ENCODE assay signal across 12 mouse cellular contexts in the genomic region with DNA sequence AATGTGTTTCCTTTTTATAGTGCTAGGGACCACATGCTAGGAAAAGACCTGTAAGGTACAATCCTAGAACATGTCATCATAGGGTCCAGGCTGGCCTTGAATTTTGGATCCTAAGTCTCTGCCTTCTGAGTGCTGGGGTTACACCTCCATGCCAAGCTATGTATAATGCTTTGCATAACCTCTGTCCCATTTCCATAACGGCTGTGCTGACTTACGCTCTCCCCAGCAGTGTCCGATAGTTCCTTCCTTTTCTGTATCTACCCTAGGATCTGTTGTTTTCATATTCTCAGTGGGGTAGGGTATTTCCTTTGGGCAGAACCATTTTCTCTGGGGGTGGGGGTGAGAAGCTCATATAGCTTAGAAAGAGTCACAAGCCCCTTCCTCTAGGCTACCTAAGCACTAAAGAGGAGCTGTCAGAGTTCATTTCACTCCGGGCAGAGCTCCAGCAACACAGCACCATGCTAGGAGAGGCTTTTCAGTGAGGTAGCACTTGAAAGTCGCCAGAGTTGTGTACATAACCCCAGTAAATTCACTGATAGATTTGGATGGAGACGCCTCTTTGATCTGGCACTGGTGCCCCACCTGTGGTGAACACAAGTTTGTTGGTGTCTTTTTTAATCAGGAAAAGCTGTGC. TPM values are rescaled to one million over a fixed set of nuclear protein-coding genes. Genes with fewer than 3 reads are reported as not detected.
DNase-seq lines count a peak whose midpoint lies in the region; ATAC-seq lines count a peak whose summit lies in the region.
"Had no signal": no experiment of that assay in that cellular context is flagged by ENCODE, and none has a peak within 500 bp of the region (broad histone marks: within the 10 kb centered on the region; RNA-seq: fewer than 3 reads in every experiment).

No protein-coding gene starts in this region.

- no peak for ATAC-seq in embryonic facial prominence, embryonic 15.5 days (ENCODE audit: insufficient number of reproducible peaks, low FRiP score, low TSS enrichment, low read depth)
- ATAC-seq in neural tube, embryonic 13.5 days (ENCODE audit: low read depth), result no peak
- ATAC-seq: midbrain, embryonic 16.5 days had no signal

- WGBS in embryonic facial prominence, embryonic 15.5 days, result 58% methylated on average over 6 of the region's 6 CpGs
- 67% methylated on average over 6 of the region's 6 CpGs for WGBS in embryonic facial prominence, embryonic 10.5 days
- WGBS in neural tube, embryonic 13.5 days, result 66% methylated on average over 6 of the region's 6 CpGs

- H3K4me2 ChIP-seq in embryonic facial prominence, embryonic 15.5 days (replicated peaks), result no peak overlapping the region
- no peak overlapping the region for H3K4me2 ChIP-seq in neural tube, embryonic 13.5 days

- no peaks in the 10 kb centered on the region for H3K9me3 ChIP-seq in embryonic facial prominence, embryonic 15.5 days (replicated peaks)
- no peaks in the 10 kb centered on the region for H3K9me3 ChIP-seq in embryonic facial prominence, embryonic 10.5 days
- no peaks in the 10 kb centered on the region for H3K9me3 ChIP-seq in neural tube, embryonic 13.5 days

- peaks cover 11% of the 10 kb centered on the region; the same call in 1 of the 2 replicates for H3K4me1 ChIP-seq in embryonic facial prominence, embryonic 15.5 days
- H3K4me1 ChIP-seq in embryonic facial prominence, embryonic 10.5 days, result peaks cover 15% of the 10 kb centered on the region
- no peaks in the 10 kb centered on the region for H3K4me1 ChIP-seq in neural tube, embryonic 13.5 days (replicated peaks)

- DNase-seq in embryonic facial prominence, embryonic 10.5 days (ENCODE audit: low spot score), result no peak
- DNase-seq in heart, postnatal 4 days, result peak; percentile 21
- DNase-seq in heart, postnatal 36 days, result no peak
- no peak for DNase-seq in neural tube, embryonic 10.5 days (ENCODE audit: extremely low spot score, low spot score)
- DNase-seq in adrenal gland, adult (ENCODE audit: inconsistent age in 2 of 2, low spot score in 1 of 2), result no peak
- DNase-seq in left cerebral cortex, postnatal 10 days (ENCODE audit: extremely low spot score in 1 of 2, low spot score in 2 of 2), result no peak
- DNase-seq: adrenal gland, adult 8-10 months; cerebellum, adult 9-10 months; thymus, postnatal 4 days had no signal

- 0 out of 2 replicates have a peak overlapping the region, but pooled peaks have one; percentile 18 for H3K27ac ChIP-seq in embryonic facial prominence, embryonic 15.5 days (replicated peaks)
- no peak overlapping the region for H3K27ac ChIP-seq in embryonic facial prominence, embryonic 10.5 days (replicated peaks)
- H3K27ac ChIP-seq in neural tube, embryonic 13.5 days (replicated peaks), result 0 out of 2 replicates have a peak overlapping the region, but pooled peaks have one; percentile 13

- intact Hi-C loops in heart, postnatal 36 days (cut with DNase I), result loop anchor here (5.0 to 10.0 kb wide), 2 partner anchors 65 to 838 kb away; a partner anchor contains a TSS
- intact Hi-C loops in left cerebral cortex, postnatal 10 days (cut with DNase I), result no loop called here

- H3K36me3 ChIP-seq in embryonic facial prominence, embryonic 15.5 days, result peaks cover 6% of the 10 kb centered on the region; the same call in 1 of the 2 replicates
- peaks cover 21% of the 10 kb centered on the region for H3K36me3 ChIP-seq in embryonic facial prominence, embryonic 10.5 days (replicated peaks)
- H3K36me3 ChIP-seq in neural tube, embryonic 13.5 days, result 0 out of 2 replicates have a peak, but pooled peaks cover 9% of the 10 kb centered on the region

- no peak overlapping the region for H3K9ac ChIP-seq in embryonic facial prominence, embryonic 15.5 days
- no peak overlapping the region for H3K9ac ChIP-seq in neural tube, embryonic 13.5 days

- H3K4me3 ChIP-seq in embryonic facial prominence, embryonic 15.5 days (replicated peaks), result no peak overlapping the region
- H3K4me3 ChIP-seq in embryonic facial prominence, embryonic 10.5 days, result no peak overlapping the region
- no peak overlapping the region for H3K4me3 ChIP-seq in neural tube, embryonic 13.5 days

- H3K27me3 ChIP-seq in embryonic facial prominence, embryonic 15.5 days, result no peaks in the 10 kb centered on the region
- no peaks in the 10 kb centered on the region for H3K27me3 ChIP-seq in embryonic facial prominence, embryonic 10.5 days (replicated peaks; ENCODE audit: low read depth, poor library complexity, severe bottlenecking)
- no peaks in the 10 kb centered on the region for H3K27me3 ChIP-seq in neural tube, embryonic 13.5 days

RNA-seq across cellular contexts. Expression of a gene that starts 21.9 kb away (rescaled TPM):
- 13.7 and 15.4 TPM in 2 replicates for polyA plus RNA-seq in embryonic facial prominence, embryonic 15.5 days (2015; fragmentation: Nextera tagmentation; extraction: Ambion mirVana)
- polyA plus RNA-seq in embryonic facial prominence, embryonic 10.5 days (2016; fragmentation: Nextera tagmentation; extraction: Ambion mirVana), result 3.5 and 4.6 TPM in 2 replicates
- 10 to 100 TPM; 10.1 to 12.9 TPM for total RNA-seq in heart, postnatal 4 days (2021)
- total RNA-seq in heart, postnatal 36 days (2021), result 10 to 100 TPM; 10.8 to 14.2 TPM
- polyA plus RNA-seq in neural tube, embryonic 13.5 days (2015; fragmentation: Nextera tagmentation; extraction: Ambion mirVana), result 2.4 and 3.2 TPM in 2 replicates
- 1 to 10 TPM; 4.1 to 5.0 TPM for total RNA-seq in left cerebral cortex, postnatal 10 days (2021)
